Mouse (Mus musculus): ENCODE measurements around the gene Il17rc.

DNA sequence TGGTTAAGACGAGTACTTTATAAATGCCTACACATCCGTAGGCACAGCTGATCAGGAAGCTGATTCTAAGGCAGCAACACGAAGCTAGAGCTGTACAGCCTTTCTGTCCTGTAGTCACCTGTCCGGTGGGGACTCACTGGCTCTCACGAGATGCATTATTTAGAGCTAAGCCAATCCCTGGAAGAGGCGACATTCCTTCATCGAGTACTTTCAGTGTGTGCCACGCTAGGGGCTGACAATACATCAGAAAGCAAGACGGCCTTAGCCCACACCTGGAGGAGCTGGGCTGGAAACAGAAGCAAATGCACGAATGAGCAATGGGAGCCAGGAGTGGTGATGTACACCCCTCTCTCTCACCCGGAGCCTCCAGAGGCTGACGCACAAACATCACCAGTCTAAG, 34.1 kb upstream of the Il17rc start:
- TF ChIP-seq ZNF384 (IDR thresholded peaks at IDR 0.05; ENCODE audit: low read depth, low read length) (no peak), ZC3H11A (IDR thresholded peaks at IDR 0.05; ENCODE audit: borderline replicate concordance, low read depth, low read length) (no peak), MAFK (IDR thresholded peaks at IDR 0.05; ENCODE audit: insufficient read depth, low read depth, low read length) (no peak)

Measured in ES-E14 (cell line).